Mouse (Mus musculus) ES-Bruce4 (cell line): Measurements from ENCODE around the gene Lrrc39.

Source experiments
- CTCF ChIP-seq: IDR thresholded peaks from one replicate; pipeline ENCODE4 v1.8.1; 2011; ENCODE audit warnings: low read depth, low read length
- POLR2A ChIP-seq: IDR thresholded peaks from one replicate; pipeline ENCODE4 v1.8.1; 2011; ENCODE audit warnings: low read length; ENCODE audit not compliant: insufficient read depth

DNA sequence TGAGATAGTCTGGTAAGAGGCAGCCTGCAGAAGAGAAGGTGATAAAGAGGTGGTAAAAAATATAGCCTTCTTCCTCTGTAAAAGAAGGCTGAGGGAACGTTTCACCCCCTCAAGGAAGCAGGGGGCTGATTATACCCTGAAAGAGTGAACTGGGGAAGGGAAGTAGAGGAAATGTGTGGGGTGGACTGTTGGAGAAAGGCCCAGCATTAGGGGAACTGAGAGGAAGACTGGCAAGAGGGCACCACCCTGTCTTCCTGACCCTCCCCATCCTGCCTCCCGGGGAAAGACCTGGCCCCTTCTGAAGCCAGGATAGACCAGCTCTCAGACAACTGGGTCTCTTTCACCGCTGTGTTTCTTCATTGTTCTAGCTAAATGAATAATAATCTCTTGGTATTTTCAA is 20.2 kb upstream of the Lrrc39 start:
- TF ChIP-seq POLR2A (no peak), CTCF (no peak)
